Mouse (Mus musculus): ENCODE results near the gene Kdm4c. TPM values are rescaled to one million over a fixed set of nuclear protein-coding genes. Genes with fewer than 3 reads are reported as not detected.
"Not testable (repeated sequence)": the region's sequence is repeated elsewhere in the genome, so short reads cannot be mapped to it uniquely, and the experiment has no call there.

Kdm4c gene
- polyA plus RNA-seq (2012; ENCODE audit: insufficient read depth, insufficient read length, low replicate concordance, missing spikeins): not detected in 2 replicates

DNA sequence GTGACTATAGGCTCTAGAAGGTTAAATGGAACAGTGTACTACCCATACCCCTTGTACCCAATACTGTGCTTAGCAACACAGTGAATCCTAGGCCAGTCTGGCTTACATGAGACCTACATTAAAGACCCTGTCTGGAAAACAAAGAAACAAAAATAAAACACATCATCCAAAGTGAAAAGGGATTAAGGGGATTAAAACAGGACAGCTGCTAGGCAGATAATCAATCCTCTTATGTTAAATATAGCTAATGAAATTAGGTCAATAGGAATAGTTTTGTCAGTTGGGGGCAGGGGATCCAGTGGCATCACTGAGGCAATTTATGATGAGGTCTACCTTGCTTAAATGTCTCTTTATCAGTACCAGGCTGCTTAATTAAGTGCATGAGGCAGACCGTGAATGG lies at the start of gene Kdm4c:
Gene Kdm4c, plus strand, starts transcription at position 322 of the 400 bp plus-strand sequence.
- no peak within 1 kb of the TSS for H3K27ac ChIP-seq (ENCODE audit: insufficient read depth, low read depth, low read length)
- WGBS: 74% methylated on average over 1 of the region's 1 CpGs
- no peak within 1 kb of the TSS for H3K4me3 ChIP-seq (ENCODE audit: insufficient read depth, low read depth, low read length)
- TF ChIP-seq CTCF (IDR thresholded peaks at IDR 0.05; ENCODE audit: insufficient read depth, low read depth, low read length) (no peak), POLR2A (IDR thresholded peaks at IDR 0.05; ENCODE audit: insufficient read depth, low read depth, low read length) (no peak)
- H3K4me1 ChIP-seq (ENCODE audit: control insufficient read depth, insufficient read depth, low read length): no peaks in the 10 kb centered on the region

GRCm38 (mm10) chr4:74201281-74201811 lies 41.0 kb upstream of the Kdm4c start:
- Histone ChIP-seq H3K4me3 (ENCODE audit: insufficient read depth, low read depth, low read length) (no peak overlapping the region), H3K27ac (ENCODE audit: insufficient read depth, low read depth, low read length) (no peak overlapping the region), H3K4me1 (ENCODE audit: control insufficient read depth, insufficient read depth, low read length) (no peaks in the 10 kb centered on the region)
- TF ChIP-seq CTCF (IDR thresholded peaks at IDR 0.05; ENCODE audit: insufficient read depth, low read depth, low read length) (no peak), POLR2A (IDR thresholded peaks at IDR 0.05; ENCODE audit: insufficient read depth, low read depth, low read length) (no peak)

DNA sequence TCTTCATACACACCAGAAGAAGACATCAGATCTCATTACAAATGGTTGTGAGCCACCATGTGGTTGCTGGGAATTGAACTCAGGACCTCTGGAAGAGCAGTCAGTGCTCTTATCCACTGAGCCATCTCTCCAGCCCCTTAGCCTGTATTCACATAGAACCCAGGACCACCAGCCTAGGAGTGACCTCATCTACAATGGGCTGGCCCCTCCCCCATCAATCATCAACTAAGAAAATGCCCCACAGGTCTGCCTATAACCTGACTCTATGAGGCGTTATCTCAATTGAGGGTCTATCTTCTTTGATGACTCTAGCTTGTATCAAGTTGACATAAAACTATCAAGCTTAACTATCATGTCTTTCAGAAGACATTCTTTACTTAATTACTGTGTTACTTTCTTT lies 20.5 kb upstream of the Kdm4c start:
- not testable (repeated sequence) for H3K4me3 ChIP-seq (ENCODE audit: insufficient read depth, low read depth, low read length); H3K4me1 ChIP-seq (ENCODE audit: control insufficient read depth, insufficient read depth, low read length); H3K27ac ChIP-seq (ENCODE audit: insufficient read depth, low read depth, low read length)
- WGBS: 100% methylated on average over 1 of the region's 1 CpGs

DNA sequence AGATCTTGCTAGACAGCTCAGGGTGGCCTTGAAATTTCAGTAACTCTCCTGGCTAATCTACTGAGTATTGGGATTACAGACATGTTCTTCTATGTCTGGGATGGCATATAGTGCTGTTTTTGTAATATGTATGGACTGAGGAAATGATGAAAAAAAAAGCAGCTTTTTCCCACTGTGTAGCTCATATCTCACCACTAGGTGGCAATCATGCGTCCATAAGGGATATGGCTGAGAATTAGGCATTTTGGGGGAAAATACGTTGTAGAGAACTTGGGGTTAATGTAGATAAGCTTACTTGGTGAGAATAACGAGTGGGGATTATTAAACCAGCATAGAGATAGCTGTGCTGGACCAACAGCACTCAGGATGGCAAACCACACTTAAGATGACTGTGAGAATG lies 19.9 kb upstream of the Kdm4c start:
- WGBS: 26% methylated on average over 3 of the region's 3 CpGs
- TF ChIP-seq POLR2A (IDR thresholded peaks at IDR 0.05; ENCODE audit: insufficient read depth, low read depth, low read length) (no peak), CTCF (IDR thresholded peaks at IDR 0.05; ENCODE audit: insufficient read depth, low read depth, low read length) (no peak)
- Histone ChIP-seq H3K4me3 (ENCODE audit: insufficient read depth, low read depth, low read length) (no peak overlapping the region), H3K4me1 (ENCODE audit: control insufficient read depth, insufficient read depth, low read length) (no peaks in the 10 kb centered on the region), H3K27ac (ENCODE audit: insufficient read depth, low read depth, low read length) (no peak overlapping the region)

DNA sequence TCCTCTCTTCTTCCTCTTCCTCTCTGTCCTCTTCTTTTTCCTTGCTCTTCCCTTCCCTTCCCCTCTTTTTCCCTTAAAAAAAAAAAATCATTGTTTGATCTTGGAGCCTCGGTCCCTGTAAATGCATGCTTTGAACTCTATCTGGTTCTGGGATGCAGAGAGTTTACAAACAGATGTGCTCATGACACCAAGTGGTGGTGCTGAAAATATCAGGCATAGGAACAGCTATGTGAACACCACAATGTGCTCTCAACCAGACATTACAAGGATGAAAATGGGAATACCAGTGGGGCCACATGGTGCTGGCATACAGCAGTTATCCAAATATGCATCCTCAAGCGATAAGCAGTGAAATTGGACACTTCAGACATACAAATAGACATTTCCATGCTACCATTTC lies 18.1 kb upstream of the Kdm4c start:
- Histone ChIP-seq H3K4me3 (ENCODE audit: insufficient read depth, low read depth, low read length) (no peak overlapping the region), H3K27ac (ENCODE audit: insufficient read depth, low read depth, low read length) (no peak overlapping the region), H3K4me1 (ENCODE audit: control insufficient read depth, insufficient read depth, low read length) (no peaks in the 10 kb centered on the region)
- TF ChIP-seq CTCF (IDR thresholded peaks at IDR 0.05; ENCODE audit: insufficient read depth, low read depth, low read length): no peak
- no peak for TF ChIP-seq POLR2A (IDR thresholded peaks at IDR 0.05; ENCODE audit: insufficient read depth, low read depth, low read length)
- WGBS: 45% methylated on average over 2 of the region's 2 CpGs

DNA sequence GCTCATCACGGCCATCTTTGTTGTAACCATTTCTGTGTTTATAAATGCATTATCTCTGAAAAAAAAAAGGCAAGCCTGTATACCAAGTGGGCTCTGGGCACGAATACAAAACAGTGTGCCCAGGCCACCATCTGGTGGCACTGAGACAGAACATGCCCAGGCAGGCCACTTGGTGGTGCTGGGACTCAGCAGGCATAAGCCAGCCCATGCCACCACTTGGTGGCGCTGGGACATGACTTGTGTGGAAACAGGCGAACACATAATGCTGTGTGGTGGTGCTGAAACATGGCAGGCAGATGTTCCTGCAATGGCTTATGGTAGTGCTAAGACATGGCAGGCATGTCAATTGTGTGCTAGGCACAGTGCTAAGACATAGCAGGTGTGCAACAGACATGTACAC lies 11.3 kb upstream of the Kdm4c start:
- Histone ChIP-seq H3K4me3 (ENCODE audit: insufficient read depth, low read depth, low read length) (no peak overlapping the region), H3K4me1 (ENCODE audit: control insufficient read depth, insufficient read depth, low read length) (no peaks in the 10 kb centered on the region), H3K27ac (ENCODE audit: insufficient read depth, low read depth, low read length) (no peak overlapping the region)
- TF ChIP-seq POLR2A (IDR thresholded peaks at IDR 0.05; ENCODE audit: insufficient read depth, low read depth, low read length) (no peak), CTCF (IDR thresholded peaks at IDR 0.05; ENCODE audit: insufficient read depth, low read depth, low read length) (no peak)
- WGBS: 84% methylated on average over 4 of the region's 4 CpGs

GRCm38 (mm10) chr4:74231405-74231804 lies 10.9 kb upstream of the Kdm4c start:
- TF ChIP-seq CTCF (IDR thresholded peaks at IDR 0.05; ENCODE audit: insufficient read depth, low read depth, low read length) (peak; percentile 43; the same call in 1 of the 2 replicates), POLR2A (IDR thresholded peaks at IDR 0.05; ENCODE audit: insufficient read depth, low read depth, low read length) (no peak)
- Histone ChIP-seq H3K4me3 (ENCODE audit: insufficient read depth, low read depth, low read length) (no peak overlapping the region), H3K27ac (ENCODE audit: insufficient read depth, low read depth, low read length) (no peak overlapping the region), H3K4me1 (ENCODE audit: control insufficient read depth, insufficient read depth, low read length) (no peaks in the 10 kb centered on the region)
- 68% methylated on average over 5 of the region's 5 CpGs for WGBS

GRCm38 (mm10) chr4:74233534-74233933 lies 8.8 kb upstream of the Kdm4c start:
- Histone ChIP-seq H3K4me3 (ENCODE audit: insufficient read depth, low read depth, low read length) (no peak overlapping the region), H3K4me1 (ENCODE audit: control insufficient read depth, insufficient read depth, low read length) (no peaks in the 10 kb centered on the region), H3K27ac (ENCODE audit: insufficient read depth, low read depth, low read length) (no peak overlapping the region)
- 87% methylated on average over 3 of the region's 3 CpGs for WGBS
- TF ChIP-seq POLR2A (IDR thresholded peaks at IDR 0.05; ENCODE audit: insufficient read depth, low read depth, low read length) (no peak), CTCF (IDR thresholded peaks at IDR 0.05; ENCODE audit: insufficient read depth, low read depth, low read length) (no peak)

DNA sequence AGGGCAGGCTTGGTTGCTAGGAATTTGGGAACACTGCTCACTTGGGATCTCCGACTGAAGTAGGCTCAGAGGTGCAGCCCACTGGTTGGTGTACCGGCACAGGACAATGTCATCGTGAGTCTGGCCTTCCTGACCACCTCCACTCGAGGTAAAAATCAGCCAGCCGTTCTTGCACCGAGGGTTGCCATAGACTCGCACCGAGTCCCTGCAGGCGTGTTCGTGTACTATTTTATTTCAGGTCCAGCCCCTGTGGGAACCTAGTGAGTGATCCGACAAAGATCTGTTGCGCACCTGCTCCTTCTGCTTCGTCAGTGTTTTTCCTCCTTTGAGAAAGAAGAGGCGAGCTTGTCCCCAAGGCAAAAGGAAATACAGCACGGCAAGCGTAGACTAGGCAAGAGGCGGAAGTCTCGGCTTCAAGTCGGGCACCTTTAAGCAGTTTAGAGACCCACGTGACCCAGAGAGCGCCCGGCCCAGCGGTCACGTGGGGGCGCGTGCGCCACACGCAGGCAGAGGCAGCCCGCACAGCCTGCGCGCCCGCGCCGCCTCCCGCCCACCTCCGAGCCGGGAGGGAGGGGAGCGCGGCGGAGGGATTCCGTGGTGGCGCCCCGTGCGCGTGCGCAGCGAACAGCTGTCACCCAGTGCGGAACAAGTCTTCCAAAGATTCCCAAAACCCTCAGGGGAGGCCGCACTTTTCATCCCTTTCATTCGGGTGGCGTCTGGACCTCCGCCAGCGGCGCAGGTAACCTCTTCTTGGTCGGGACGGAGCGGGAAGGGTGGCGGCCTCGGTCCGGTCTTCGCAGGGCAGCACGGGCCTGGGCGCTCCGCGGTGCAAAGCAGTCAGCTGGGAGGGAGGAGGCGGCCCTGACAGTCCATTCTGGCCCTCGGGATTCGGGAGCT lies 9.3 kb downstream of the Kdm4c start:
- WGBS: under 1% methylated on average over 68 of the region's 68 CpGs
- Histone ChIP-seq H3K4me3 (ENCODE audit: insufficient read depth, low read depth, low read length) (peak overlapping the region; percentile 81), H3K27ac (ENCODE audit: insufficient read depth, low read depth, low read length) (peak overlapping the region; percentile 74), H3K4me1 (ENCODE audit: control insufficient read depth, insufficient read depth, low read length) (no peaks in the 10 kb centered on the region)
- no peak for TF ChIP-seq CTCF (IDR thresholded peaks at IDR 0.05; ENCODE audit: insufficient read depth, low read depth, low read length)
- peak; percentile 91 for TF ChIP-seq POLR2A (IDR thresholded peaks at IDR 0.05; ENCODE audit: insufficient read depth, low read depth, low read length)

All from olfactory bulb, adult 2 months (tissue).